Mouse (Mus musculus) heart, postnatal 25 days (tissue): ENCODE results near the gene Lonrf3. TPM values are rescaled to one million over a fixed set of nuclear protein-coding genes. Genes with fewer than 3 reads are reported as not detected.

Source experiments
- DNase-seq: peaks from one replicate; pipeline ENCODE4 v3.0.0; 2022; ENCODE audit warnings: low spot score
- intact Hi-C: fragments of 180-260 bp; cut with DNase I; formaldehyde crosslinking; loops from one replicate; pipeline ENCODE4 v1.15.1; 2025
- microRNA-seq: library from miRNA; unstranded; fragments of <30 nt; microRNA quantifications from one replicate; pipeline ENCODE4 v1.2.0, GENCODE M21; 2022
- total RNA-seq, 2 experiments: library from RNA; stranded (reverse); gene quantifications; 2 replicates each; pipeline ENCODE4 v1.2.3; 2021

Gene Lonrf3
- total RNA-seq, result 1 to 10 TPM in 1 of 2 experiments, under 1 TPM in 1; 0.70 to 1.5 TPM

DNA sequence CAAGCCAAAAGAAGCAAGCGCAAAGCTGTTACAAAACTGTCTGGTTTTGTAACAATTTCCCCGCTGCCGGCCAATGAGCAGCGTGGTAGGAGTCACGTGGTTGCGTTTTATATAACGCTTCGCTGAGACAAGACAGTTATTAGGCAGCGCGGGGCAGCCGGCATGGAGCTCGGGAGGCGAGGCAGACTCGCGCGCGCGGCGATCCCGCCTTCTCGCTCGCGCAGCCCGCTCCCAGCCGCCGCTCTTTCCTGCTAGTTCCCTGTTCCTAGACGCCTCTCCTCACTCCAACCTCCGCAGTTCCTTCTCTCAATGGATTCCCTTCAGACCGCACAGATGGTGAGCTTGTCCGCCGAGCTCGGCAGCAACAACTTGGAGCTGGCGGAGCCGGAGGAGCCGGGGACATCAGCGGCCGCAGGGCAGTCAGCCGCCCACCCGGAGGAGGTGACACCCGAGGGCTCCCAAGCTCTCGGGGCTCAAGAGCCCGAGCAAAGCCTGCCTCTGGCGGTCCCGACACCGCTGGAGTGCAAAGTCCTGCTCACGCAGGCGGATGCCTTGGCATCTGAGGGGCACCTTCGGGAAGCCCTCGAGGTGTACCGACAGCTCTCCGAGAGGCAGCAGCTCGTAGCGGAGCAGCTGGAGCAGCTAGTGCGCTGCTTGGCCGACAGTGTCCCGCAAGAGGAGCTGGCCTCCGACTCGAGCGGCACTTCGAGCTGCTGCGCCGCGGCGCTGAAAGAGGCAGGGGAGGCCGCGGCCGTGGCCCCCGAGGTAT is at the start of gene Lonrf3:
TSS of gene Lonrf3 (plus strand) at position 83 of the 769 bp plus-strand sequence.
- DNase-seq, result peak; percentile 63
- intact Hi-C loops, result no loop called here

DNA sequence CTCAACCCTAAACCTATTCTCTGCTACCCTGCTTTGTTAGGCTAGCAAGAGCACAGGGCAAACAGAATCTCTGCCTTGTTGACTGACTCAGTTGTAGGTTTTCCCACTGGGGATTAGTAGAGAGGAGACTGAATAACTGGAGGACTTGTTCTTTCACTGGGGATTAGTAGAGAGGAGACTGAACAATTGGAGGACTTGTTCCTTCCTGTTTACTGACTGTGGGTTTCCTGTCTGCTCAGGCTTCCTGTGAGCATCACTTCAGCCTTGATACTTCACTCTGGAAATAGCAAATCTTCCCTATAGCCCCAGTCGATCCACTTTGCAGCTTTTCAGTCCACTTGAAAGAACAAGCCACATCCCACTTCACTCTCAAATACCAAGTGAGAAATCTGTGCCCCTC is 49.4 kb upstream of the Lonrf3 start:
- intact Hi-C loops, result no loop called here
- no peak for DNase-seq

DNA sequence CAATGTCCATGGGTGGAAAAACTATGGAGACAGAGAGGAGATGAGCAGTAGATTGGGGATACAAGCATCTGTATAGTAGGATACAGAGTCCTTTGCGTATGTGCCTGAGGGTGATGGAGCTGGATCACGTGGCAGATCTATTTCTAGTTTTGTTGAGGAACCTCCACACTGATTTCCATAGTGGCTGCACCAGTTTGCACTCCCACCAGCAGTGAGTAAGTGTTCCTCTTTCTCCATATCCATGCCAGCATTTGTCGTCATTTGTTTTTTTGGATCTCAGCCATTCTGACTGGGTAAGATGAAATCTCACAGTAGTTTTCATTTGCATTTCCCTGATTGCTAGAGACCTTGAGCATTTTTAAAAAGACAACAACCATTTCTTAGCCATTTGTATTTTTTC is 16.7 kb upstream of the Lonrf3 start:
- intact Hi-C loops, result no loop called here
- DNase-seq, result no peak

DNA sequence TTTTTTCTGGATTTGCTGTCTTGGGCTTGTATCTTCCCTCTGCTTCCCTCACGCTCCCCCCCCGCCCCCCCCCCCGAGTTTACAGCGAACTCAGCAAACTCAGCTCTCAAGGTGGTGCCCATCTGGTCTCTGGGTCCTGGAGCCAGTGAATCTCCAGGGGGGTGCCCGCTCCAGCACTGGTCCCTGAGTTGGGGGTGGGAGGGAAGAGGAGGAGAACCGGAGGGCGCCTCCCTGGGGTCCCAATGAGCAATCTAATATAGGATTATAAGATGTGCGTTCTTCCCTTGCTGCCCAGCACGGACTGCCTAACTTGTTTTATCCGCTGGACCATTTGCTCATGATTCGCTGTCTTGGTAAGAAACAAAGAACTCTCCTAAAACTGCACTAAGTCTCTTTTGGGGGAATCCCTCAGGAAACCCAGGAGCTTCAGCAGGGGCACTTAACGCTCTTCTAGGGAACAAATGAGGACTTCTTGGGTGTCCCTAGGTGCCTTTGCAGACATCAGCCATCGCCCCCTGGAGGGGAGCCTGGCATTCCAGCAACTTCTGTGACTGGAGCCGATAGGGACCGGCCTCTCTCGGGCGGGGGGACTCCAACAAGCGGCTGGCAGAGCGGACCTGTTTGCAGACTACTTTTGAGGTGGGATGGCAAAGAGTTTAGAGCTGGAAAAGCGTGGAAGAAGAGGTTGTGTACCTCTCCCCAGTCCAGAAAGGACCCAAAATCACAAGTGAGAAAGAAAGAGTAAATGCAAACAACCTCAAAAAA is 480 bp upstream of the Lonrf3 start:
- intact Hi-C loops, result no loop called here
- DNase-seq, result peak; percentile 17

DNA sequence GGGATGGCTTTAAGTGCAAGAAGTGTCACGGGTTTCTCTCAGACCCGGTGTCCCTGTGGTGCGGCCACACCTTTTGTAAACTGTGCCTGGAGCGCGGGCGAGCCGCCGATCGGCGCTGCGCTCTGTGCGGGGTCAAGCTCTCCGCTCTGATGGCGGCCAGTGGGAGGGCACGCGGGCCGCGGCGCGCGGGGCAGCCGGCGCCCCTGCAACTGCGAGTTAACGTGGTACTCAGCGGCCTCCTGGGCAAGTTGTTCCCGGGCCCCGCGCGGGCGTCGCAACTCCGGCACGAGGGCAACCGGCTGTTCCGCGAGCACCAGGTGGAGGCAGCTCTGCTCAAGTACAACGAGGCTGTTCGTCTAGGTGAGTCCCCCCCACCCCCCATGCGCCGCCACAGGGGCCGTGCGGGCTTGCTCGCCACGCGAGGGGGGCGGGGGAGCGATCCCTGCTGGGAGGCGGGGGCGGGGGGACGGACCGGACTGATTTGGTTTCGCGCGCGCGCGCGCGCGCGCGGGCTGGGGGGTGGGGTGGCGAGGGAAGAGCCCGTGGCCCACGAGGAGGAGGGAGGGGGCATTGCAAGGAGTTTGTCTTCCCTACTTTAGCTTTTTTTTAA is 992 bp downstream of the Lonrf3 start:
- no peak for DNase-seq

DNA sequence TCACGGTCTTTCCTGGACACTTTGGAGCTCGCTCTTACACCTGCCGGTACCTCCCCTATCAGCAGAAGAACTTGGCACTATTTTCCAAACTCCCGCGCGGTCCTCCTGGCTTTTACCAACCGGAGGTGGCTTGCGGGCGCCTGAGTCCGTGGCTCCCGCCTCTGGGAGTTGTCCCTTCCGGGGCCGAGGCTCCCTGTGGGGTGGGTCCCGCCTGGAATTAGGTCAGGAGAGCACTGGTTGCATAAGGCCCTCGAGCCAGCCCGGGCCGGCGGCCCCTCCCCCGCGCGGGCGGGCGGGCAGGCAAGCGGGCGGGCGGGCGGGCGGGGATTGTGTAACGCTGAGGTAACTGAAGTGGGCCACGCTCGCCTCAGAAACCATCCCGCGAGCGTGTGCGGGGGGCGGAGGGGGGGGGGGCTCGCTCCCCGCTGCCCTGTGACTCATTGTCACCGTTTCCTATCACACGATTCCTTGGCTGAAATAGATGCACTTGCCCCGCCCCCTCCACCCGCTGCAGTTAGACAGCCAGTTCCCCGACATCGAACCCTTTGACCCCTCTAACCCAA is 1.8 kb downstream of the Lonrf3 start:
- intact Hi-C loops, result no loop called here
- DNase-seq, result peak; percentile 34

More for the DNA sequence above, 992 bp downstream of the Lonrf3 start:
- intact Hi-C loops, result no loop called here

DNA sequence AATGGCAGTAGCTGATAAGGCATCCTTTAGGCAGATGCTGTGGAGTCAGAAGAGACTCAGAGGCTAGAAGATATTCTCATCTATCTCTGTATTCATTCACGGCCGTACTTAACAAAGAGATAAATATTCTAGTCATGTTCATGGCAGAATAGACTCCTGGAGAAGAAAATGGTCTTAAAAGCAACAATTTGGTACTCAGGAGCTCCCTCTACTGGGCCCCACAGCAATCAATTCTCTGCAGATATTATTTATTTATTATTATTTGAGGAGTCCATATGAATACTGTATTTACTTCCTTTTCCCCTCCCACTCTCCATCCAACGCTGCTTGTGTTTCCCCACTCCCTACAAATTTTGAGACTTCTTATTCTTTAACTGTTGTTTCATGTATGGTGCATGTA is 24.3 kb downstream of the Lonrf3 start:
- intact Hi-C loops, result loop anchor here (2.0 kb wide), 1 partner anchor 126 kb away; no protein-coding TSS in a partner anchor
- no peak for DNase-seq

DNA sequence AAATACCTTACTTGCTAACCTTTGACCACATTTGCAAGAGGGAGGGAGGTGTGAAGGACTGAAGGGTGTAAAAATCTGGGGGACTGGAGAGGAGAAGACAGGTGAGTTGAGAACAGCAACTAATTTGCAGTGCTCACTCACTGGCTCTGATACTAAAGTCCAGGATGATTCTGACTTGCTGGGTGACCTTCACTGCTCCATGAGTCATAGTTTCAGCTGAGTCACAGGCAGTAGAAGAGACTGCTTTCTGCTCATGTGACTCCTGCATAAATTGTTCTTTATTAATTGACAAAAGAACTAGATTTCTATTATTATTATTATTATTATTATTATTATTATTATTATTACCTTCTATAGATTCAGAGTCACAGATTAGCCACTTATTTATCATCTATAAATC is 57.2 kb downstream of the Lonrf3 start:
- intact Hi-C loops, result no loop called here
- no peak for DNase-seq

DNA sequence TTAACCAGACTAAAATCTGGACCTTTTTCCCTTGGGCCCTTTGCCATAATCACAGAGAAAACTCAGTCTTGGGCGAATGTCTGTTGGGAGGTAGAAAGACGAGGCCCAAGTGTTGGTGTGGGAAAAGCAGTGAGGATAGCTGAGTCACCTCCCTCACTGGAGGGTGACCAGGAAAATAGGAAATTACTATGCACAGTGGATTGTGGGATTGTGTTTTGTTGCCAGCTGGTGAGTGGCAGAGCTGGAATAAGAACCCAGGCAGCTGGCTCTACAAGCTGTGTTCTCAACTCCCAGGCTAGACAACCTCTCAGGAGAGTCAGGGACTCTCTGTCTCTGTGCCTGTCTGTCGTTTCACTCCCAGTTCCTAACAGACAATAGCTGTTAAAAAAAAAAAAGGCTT is 61.8 kb downstream of the Lonrf3 start:
- no peak for DNase-seq
- intact Hi-C loops, result loop anchor here (10.0 kb wide), 1 partner anchor 555 kb away; no protein-coding TSS in a partner anchor

DNA sequence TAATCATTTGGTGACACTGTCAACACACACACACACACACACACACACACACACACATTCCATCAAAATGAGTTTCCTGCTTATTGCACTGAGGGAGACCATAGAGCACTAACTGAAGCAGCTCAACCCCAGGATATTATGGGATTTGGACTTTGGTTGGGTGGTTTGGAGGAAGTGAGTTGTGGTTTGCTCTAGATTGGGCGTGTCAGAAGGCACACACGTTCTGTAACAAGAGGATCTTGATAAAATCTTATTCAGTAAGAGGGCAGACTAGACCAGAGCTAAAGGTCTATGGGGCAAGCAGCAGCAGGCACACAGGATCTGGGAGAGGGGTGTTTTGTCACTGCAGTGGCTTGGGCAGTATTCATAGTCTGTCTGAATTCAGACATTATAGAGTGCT is 62.4 kb downstream of the Lonrf3 start:
- intact Hi-C loops, result loop anchor here (10.0 kb wide), 1 partner anchor 556 kb away; no protein-coding TSS in a partner anchor
- DNase-seq, result no peak

DNA sequence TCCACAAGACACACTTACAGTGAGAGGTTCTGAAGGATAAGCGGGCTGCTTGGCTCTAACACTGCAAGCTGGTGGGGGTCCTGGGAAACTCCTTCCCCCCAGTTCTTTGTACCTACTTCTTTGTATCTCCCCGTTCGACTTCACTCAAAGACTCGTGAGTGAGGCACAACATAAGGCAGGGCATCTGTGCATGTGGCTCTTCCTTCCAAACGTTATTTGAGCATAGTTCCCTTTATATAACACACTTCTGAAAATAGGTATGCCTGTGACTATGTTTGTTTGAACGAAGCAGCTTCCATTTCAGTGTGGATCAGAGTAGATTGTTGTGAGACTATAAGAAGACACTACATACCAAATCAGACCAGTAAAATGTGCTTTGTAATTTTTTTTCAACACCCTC is 64.5 kb downstream of the Lonrf3 start:
- intact Hi-C loops, result loop anchor here (10.0 kb wide), 1 partner anchor 558 kb away; no protein-coding TSS in a partner anchor
- DNase-seq, result no peak

DNA sequence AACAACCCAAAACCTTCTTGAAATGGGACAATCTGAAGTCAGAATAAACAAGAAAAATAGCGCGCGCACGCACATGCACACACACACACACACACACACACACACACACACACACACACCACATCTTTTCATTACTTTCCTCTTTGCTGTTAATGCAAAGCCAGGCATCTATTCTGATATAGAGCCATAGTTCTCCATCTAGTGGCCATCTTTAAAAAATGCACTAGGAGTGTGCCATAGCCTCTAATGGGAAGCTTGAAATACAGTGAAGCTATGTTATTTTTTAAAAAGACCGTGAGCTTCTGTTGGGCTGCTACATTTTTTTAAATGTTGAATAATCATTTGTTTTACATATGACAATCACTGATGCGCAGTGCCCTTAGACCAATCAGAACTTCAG is 65.1 kb downstream of the Lonrf3 start:
- intact Hi-C loops, result loop anchor here (10.0 kb wide), 1 partner anchor 558 kb away; no protein-coding TSS in a partner anchor
- DNase-seq, result no peak

DNA sequence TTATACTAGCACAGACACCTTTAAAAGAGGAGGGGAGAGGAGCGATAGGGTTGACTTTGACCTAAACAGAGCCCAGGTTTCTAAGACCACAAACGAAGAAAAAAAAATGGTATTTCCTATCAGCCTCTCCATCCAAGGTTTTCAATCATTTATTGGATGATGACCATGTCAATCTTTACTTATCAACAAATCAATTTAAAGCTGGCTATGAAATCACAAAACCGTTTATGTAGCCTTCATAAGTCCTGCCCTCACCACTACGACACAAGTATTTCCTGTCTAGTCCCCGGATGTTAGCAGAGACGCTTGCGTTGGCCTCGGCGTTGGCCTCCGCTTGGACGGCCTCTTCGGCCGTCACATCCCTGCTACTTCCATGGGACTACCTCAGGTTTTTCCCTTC is 72.8 kb downstream of the Lonrf3 start, which contains the start of gene Gm6268:
TSS of gene Gm6268 (plus strand) at position 301 of the 400 bp plus-strand sequence.
- intact Hi-C loops, result no loop called here
- no peak for DNase-seq

DNA sequence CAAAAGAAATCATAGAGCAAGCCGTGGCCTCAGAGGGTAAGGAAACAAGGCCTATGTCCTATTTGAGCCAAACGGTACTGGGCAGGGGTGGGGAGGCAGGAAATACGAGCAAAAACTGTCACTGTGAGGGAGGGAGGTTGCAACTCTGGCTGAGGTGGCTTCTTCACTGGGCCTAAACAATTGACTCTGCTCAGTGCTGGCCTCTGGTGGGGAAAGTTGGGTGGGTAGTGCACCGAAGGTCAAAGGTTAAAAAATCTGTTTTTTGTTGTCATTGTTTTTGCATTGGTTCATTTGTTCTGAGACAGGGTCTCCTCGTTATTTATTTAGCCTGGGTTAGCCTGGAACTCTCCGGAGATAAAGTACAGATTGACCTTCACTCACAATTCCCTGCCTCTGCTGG is 74.2 kb downstream of the Lonrf3 start:
- no peak for DNase-seq
- intact Hi-C loops, result no loop called here

Small RNAs within 50 kb of the gene (microRNA-seq; reads per million reads assigned to microRNA genes)
- gene Gm44485, result not detected

Other genes starting within 250 kb of the Lonrf3 start
- gene Il13ra1, start 216.2 kb upstream of the Lonrf3 start, total RNA-seq, result 10 to 100 TPM; 32.1 to 37.8 TPM
- under 1 TPM in 1 of 2 experiments, not detected in 1; 0.10 TPM for gene Zcchc12, start 132.4 kb upstream of the Lonrf3 start, total RNA-seq
- not detected for gene Gm6268, start 72.9 kb downstream of the Lonrf3 start, total RNA-seq
- gene Gm14569, start 163.5 kb downstream of the Lonrf3 start, total RNA-seq, result not detected